Mouse (Mus musculus) embryo, embryonic 10.5 days (tissue): Measurements from ENCODE around the gene Ush2a.
A peak's percentile ranks its signal among the peaks of the same experiment; 100 is the strongest.

Experiments used
- DNase-seq: peaks from one replicate; pipeline ENCODE4 v3.0.0-alpha.2; 2015; ENCODE audit warnings: low spot score

Ush2a gene

GRCm38 (mm10) chr1:189007980-189008324, 746.1 kb downstream of the Ush2a start:
- no peak for DNase-seq

- no peak for DNase-seq
Observed at GRCm38 (mm10) chr1:189010671-189011070, 748.8 kb downstream of the Ush2a start.

GRCm38 (mm10) chr1:189012846-189013586, 751.2 kb downstream of the Ush2a start:
- DNase-seq, result peak; percentile 49

- no peak for DNase-seq
Observed at GRCm38 (mm10) chr1:189013587-189013921, 751.7 kb downstream of the Ush2a start.
